Mouse (Mus musculus) forebrain, embryonic 11.5 days (tissue): Measurements from ENCODE around the gene Mthfsd. TPM values are rescaled to one million over a fixed set of nuclear protein-coding genes. Genes with fewer than 3 reads are reported as not detected.

ENCODE experiments used
- ATAC-seq: fragments of 200-750 bp; cut with Nextera tagmentation; replicated peaks from 2 replicates; pipeline ENCODE4 v1.8.0; 2017; ENCODE audit warnings: moderate TSS enrichment; ENCODE audit not compliant: low FRiP score
- DNase-seq: peaks from one replicate; pipeline ENCODE4 v3.0.0-alpha.2; 2017; ENCODE audit warnings: low spot score
- H3K27ac ChIP-seq: fragments of 300-500 bp; sonication (generic); 2 replicates; pipeline ENCODE4 v1.5.1; 2014; ENCODE audit warnings: low read depth, low read length
- H3K27me3 ChIP-seq: fragments of 300-500 bp; sonication (generic); 2 replicates; pipeline ENCODE4 v1.6.1; 2014; ENCODE audit warnings: mild to moderate bottlenecking, low read length, mixed read lengths; ENCODE audit not compliant: control insufficient read depth, insufficient read depth
- H3K36me3 ChIP-seq: fragments of 300-500 bp; sonication (generic); 2 replicates; pipeline ENCODE4 v1.6.1; 2014; ENCODE audit warnings: mild to moderate bottlenecking, low read length, moderate library complexity, mixed read lengths; ENCODE audit not compliant: control insufficient read depth, insufficient read depth
- H3K4me1 ChIP-seq: fragments of 300-500 bp; sonication (generic); replicated peaks from 2 replicates; pipeline ENCODE4 v1.6.1; 2014; ENCODE audit warnings: low read length, mixed read lengths; ENCODE audit not compliant: control insufficient read depth, insufficient read depth
- H3K4me2 ChIP-seq: fragments of 300-500 bp; sonication (generic); 2 replicates; pipeline ENCODE4 v1.6.1; 2014; ENCODE audit warnings: low read depth, mild to moderate bottlenecking, low read length, moderate library complexity, mixed read lengths; ENCODE audit not compliant: severe bottlenecking
- H3K4me3 ChIP-seq: fragments of 300-500 bp; sonication (generic); 2 replicates; pipeline ENCODE4 v1.5.1; 2014; ENCODE audit warnings: low read depth, low read length
- H3K9ac ChIP-seq: fragments of 300-500 bp; sonication (generic); 2 replicates; pipeline ENCODE4 v1.6.1; 2014; ENCODE audit warnings: low read length
- H3K9me3 ChIP-seq: fragments of 300-500 bp; sonication (generic); 2 replicates; pipeline ENCODE4 v1.6.1; 2016; ENCODE audit warnings: low read length, mixed read lengths; ENCODE audit not compliant: control insufficient read depth
- WGBS: fragments of 180-500 bp; shearing (Covaris S2); extraction: QIAGEN DNeasy Blood & Tissue Kit; methylation state at CpG from one replicate; pipeline ENCODE4 v1.1.7; 2014; 5-methylcytosine and 5-hydroxymethylcytosine counted together
- polyA plus RNA-seq: library from polyadenylated mRNA; unstranded; fragments of >200 nt; fragmentation: Nextera tagmentation; extraction: Ambion mirVana; gene quantifications from 2 replicates; pipeline ENCODE4 v1.2.1, GENCODE M21; 2014

Mthfsd gene
- polyA plus RNA-seq, 1 experiment from 2014 or later, result 52.8 TPM

DNA sequence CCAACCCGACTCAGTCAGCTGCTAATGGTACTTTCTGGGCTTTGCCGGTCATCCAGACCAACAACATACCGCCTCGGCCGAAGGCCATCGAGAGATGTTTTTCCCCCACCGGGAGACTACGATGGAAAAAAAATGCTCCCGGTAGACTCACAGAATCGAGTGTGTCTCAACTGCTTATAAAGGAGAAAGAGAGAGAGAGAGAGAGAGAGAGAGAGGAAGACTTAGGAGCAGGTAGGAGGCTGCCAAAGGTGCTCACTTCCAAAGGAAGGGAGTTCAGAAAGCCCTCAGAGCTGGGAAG, 33.4 kb downstream of the Mthfsd start:
- WGBS, result 2% methylated on average over 10 of the region's 10 CpGs
- peaks cover 93% of the 10 kb centered on the region for H3K27me3 ChIP-seq
- no peak overlapping the region for H3K4me2 ChIP-seq
- no peak overlapping the region for H3K9ac ChIP-seq
- H3K36me3 ChIP-seq, result no peaks in the 10 kb centered on the region
- no peak for DNase-seq
- no peaks in the 10 kb centered on the region for H3K9me3 ChIP-seq
- no peak overlapping the region for H3K27ac ChIP-seq
- no peak for ATAC-seq
- H3K4me3 ChIP-seq, result no peak overlapping the region
- peaks cover 6% of the 10 kb centered on the region; the same call in 1 of the 2 replicates for H3K4me1 ChIP-seq

DNA sequence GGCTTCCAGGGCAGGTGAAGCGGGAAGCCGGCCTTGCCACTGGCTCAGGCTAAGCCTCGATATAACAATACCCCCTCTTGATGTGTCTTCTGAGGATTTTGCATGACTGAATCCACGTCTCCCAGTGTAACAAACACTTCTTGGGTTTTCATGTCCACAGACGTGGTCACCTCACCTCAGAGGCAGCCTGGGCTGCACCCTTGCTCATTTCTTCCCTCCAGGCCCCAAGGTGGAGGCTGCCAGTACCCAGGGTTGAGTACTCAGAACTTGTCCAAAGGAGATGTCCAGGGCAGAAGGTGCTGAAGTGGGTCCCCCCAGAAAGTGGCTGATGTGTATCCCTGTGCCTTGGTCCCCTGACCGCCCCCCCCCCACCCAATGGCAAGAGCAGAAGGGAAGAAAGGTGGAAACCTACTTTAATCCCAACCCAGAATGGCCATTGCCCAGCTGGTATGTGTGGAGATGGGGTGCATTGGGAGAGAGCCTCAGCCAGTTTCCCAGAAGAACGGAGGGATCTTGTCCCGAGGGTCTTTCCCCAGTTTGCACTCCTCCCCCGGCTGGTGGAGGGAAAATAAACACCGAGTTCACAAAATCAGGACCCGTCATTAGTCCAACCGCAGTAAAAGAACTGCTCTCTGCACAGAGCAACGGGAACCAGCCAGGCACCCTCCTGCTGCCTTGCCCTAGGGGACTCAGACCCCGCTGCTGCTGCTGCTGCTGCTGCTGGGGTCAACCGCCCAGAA, 33.9 kb downstream of the Mthfsd start:
- no peak for ATAC-seq
- no peak overlapping the region for H3K9ac ChIP-seq
- no peak overlapping the region for H3K27ac ChIP-seq
- no peaks in the 10 kb centered on the region for H3K36me3 ChIP-seq
- H3K9me3 ChIP-seq, result no peaks in the 10 kb centered on the region
- 0% methylated on average over 15 of the region's 15 CpGs for WGBS
- H3K4me1 ChIP-seq, result peaks cover 6% of the 10 kb centered on the region; the same call in 1 of the 2 replicates
- no peak for DNase-seq
- H3K4me3 ChIP-seq, result no peak overlapping the region
- H3K4me2 ChIP-seq, result no peak overlapping the region
- H3K27me3 ChIP-seq, result peaks cover 92% of the 10 kb centered on the region

DNA sequence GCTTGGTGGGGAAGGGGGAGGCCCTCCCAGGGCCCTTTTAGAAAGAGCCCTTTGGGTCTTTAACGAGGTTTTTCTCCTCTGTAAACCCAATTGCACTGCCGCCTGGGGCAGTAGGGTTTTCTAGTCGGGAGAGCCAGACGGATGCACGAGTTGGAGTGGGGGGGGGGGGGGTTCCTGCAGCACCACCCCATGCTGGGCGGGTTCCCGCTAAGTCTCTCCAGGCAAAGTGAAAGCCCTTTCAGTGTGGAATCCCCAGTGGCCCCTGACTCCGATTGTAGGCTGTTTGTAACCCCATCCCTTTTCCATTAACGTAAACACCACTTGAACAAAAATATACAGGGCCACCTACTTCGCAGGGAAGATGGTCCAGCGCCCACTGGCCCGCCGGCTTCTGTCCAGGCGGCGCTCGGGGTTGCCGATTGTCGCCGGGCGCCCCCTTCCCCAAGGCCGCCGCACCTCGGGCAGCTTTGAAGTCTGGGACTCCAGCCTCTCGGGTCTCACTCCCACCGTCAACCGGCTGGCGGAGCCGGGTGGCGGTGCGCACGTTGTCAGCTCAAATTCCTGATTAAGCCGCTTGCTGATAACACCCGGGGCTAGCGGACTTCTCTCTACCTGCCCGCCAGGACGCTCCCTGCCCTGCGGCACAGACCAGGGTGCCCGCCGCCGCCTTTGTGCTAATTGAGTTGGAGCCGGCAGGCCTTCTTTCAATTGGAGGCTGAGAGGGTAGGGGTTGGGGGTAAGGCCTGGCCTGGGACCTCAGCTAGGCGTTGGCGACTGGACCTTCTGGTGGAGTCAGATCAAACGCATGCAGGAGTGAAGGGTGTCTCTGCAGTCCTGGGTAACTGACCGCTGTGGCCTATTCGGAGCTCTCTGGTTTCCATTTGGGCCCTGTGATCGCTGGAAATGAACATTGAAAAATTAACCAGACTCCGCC, 34.8 kb downstream of the Mthfsd start:
- no peak overlapping the region for H3K27ac ChIP-seq
- WGBS, result under 1% methylated on average over 48 of the region's 48 CpGs
- peaks cover 6% of the 10 kb centered on the region; the same call in 1 of the 2 replicates for H3K4me1 ChIP-seq
- H3K9me3 ChIP-seq, result no peaks in the 10 kb centered on the region
- H3K4me2 ChIP-seq, result peak overlapping the region; percentile 21; the same call in 1 of the 2 replicates
- DNase-seq (no peak), ATAC-seq (no peak)
- H3K9ac ChIP-seq, result no peak overlapping the region
- no peaks in the 10 kb centered on the region for H3K36me3 ChIP-seq
- no peak overlapping the region; the same call in 1 of the 2 replicates for H3K4me3 ChIP-seq
- peaks cover 86% of the 10 kb centered on the region for H3K27me3 ChIP-seq

DNA sequence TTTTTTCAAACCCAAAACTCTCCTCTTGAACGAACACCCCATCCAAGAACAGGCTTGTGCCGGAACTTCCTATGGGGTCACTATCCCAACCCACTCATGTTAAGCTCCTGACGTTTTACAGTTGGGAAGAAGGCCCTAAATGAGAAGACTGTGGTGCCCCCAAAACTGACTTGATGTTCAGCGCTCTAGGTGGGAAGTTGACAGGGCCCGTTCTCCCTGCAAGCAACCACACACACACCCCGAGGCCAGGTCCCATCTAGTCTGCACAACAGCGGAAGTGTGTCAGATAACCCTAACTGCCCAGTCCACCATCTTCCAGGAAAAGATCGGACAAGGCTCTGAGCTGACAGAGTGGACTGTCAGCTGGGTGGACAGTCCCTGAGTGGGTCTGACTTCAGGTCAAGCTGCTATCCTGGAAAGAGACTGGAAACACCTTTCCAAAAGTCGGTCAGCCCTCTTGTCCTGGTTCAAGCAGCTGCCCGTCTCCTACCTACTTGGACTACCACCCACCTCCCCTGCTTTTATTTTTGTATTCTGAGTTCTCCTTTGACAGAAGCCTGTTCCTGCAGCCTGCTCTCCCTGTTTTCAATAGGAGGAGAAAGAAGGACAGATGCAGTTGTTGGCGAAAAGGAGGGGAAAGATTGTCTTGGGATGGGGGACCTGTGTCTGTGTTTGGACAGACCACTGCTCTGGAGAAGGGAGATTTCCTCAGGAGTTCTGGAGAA, 35.6 kb downstream of the Mthfsd start:
- no peak for ATAC-seq
- DNase-seq, result no peak
- Histone ChIP-seq H3K4me3 (no peak overlapping the region), H3K4me1 (peaks cover 6% of the 10 kb centered on the region; the same call in 1 of the 2 replicates), H3K27ac (no peak overlapping the region), H3K9me3 (no peaks in the 10 kb centered on the region), H3K9ac (no peak overlapping the region), H3K4me2 (no peak overlapping the region), H3K27me3 (peaks cover 79% of the 10 kb centered on the region), H3K36me3 (no peaks in the 10 kb centered on the region)
- WGBS, result 10% methylated on average over 11 of the region's 11 CpGs

DNA sequence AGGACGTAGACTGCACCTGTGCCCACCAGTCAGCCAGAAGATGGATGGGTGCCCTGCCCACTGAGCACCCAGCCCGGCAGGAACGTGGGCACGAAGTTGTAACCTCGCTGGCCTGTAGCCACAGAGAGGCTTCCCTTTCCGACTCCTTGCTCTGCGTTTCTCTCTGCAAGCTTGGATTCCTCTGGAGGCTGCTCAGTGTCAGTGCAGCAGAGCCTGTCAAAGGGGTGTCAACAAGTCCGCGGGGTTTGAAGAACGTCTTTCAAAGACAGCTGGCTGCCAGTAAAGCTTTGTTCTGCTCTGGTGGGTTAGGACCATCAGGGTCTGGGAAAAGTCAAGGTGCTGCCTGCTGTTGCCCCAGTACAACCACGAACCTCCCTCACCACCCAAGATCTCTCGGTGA, 36.7 kb downstream of the Mthfsd start:
- peaks cover 6% of the 10 kb centered on the region; the same call in 1 of the 2 replicates for H3K4me1 ChIP-seq
- no peak overlapping the region for H3K4me2 ChIP-seq
- no peak overlapping the region for H3K9ac ChIP-seq
- peaks cover 68% of the 10 kb centered on the region for H3K27me3 ChIP-seq
- no peaks in the 10 kb centered on the region for H3K9me3 ChIP-seq
- DNase-seq, result no peak
- no peak overlapping the region for H3K27ac ChIP-seq
- H3K4me3 ChIP-seq, result no peak overlapping the region
- no peaks in the 10 kb centered on the region for H3K36me3 ChIP-seq
- WGBS, result 1% methylated on average over 12 of the region's 12 CpGs
- ATAC-seq, result no peak

DNA sequence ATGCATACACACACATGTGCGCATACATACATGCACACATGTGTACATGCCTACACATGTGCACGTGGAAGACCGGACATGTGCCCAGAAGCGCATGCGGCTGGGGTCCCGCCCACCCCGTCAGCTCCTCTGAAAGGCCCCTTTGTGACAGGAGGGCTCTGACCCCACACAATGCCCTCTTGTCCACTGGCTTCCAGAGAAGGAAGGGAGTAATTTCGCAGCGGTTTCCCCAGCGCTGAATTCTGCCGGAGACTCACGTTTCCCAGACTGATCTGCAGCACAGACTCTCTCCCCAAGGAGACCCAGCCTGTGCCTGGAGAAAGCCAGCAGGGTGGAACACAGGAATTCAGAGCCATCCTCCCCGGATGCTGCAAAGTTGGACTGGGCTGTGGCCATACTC, 44.5 kb downstream of the Mthfsd start:
- peaks cover under 1% of the 10 kb centered on the region; the same call in 1 of the 2 replicates for H3K27me3 ChIP-seq
- H3K4me3 ChIP-seq, result no peak overlapping the region
- H3K4me2 ChIP-seq, result 0 out of 2 replicates have a peak overlapping the region, but pooled peaks have one; percentile 8
- no peak for DNase-seq
- H3K27ac ChIP-seq, result no peak overlapping the region
- no peaks in the 10 kb centered on the region for H3K36me3 ChIP-seq
- peak overlapping the region; percentile 20; the same call in 1 of the 2 replicates for H3K9ac ChIP-seq
- no peaks in the 10 kb centered on the region; the same call in 1 of the 2 replicates for H3K4me1 ChIP-seq
- ATAC-seq, result no peak
- no peaks in the 10 kb centered on the region for H3K9me3 ChIP-seq
- 25% methylated on average over 13 of the region's 13 CpGs for WGBS

DNA sequence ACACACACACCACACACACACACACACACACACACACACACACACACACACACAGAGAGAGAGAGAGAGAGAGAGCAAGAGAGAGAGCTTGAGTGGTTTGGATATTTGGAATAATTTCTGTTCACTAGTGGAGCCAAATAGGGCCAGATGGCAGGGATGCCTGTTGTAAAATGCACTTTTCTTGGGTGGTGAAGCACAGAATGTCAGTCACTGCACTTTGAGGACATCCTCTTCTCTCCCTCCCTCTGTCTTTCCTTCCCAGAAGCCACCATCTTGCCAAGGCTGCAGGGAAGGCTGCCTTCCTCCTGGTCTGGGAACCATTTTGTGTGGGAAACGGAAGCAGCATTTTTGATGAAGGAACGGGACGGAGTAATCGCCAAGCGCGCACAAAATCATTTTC, 45.7 kb downstream of the Mthfsd start:
- ATAC-seq (no peak), DNase-seq (no peak)
- H3K27ac ChIP-seq, result no peak overlapping the region
- H3K36me3 ChIP-seq, result no peaks in the 10 kb centered on the region
- H3K4me1 ChIP-seq, result no peaks in the 10 kb centered on the region; the same call in 1 of the 2 replicates
- H3K27me3 ChIP-seq, result no peaks in the 10 kb centered on the region; the same call in 1 of the 2 replicates
- H3K4me2 ChIP-seq, result no peak overlapping the region
- H3K9ac ChIP-seq, result no peak overlapping the region
- no peak overlapping the region for H3K4me3 ChIP-seq
- 89% methylated on average over 6 of the region's 6 CpGs for whole genome bisulfite sequencing
- no peaks in the 10 kb centered on the region for H3K9me3 ChIP-seq

DNA sequence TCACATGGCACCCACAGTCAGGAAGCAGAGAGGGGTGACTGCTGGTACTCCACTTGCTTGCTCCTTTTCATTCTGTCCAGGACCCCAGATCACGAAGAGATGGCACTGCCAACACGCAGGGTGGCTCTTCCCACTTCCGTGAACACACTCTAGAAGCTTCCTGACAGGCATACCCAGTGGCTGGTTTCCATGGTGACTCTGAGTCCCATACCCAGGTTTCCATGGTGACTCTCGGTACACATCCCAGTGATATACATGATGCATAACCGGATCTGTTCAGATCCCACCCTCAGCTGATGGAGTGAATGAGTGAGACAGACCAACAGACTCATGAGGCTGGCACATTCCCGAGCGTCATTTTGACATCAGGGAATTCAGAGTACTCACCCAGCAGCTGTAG, 49.1 kb downstream of the Mthfsd start:
- ATAC-seq, result no peak

More for the DNA sequence above, 49.1 kb downstream of the Mthfsd start:
- Histone ChIP-seq H3K27me3 (no peaks in the 10 kb centered on the region), H3K9me3 (no peaks in the 10 kb centered on the region), H3K9ac (no peak overlapping the region), H3K4me3 (no peak overlapping the region), H3K36me3 (no peaks in the 10 kb centered on the region), H3K4me2 (no peak overlapping the region), H3K4me1 (no peaks in the 10 kb centered on the region; the same call in 1 of the 2 replicates), H3K27ac (no peak overlapping the region)
- 86% methylated on average over 7 of the region's 7 CpGs for WGBS
- DNase-seq, result no peak
